Mouse (Mus musculus) liver, adult 2 months (tissue): ENCODE measurements at regions not wholly inside any gene's neighbourhood (a gene's known extent, or its start where the extent isn't known, plus 50 kb on each side); places are given as distances from the start of the nearest gene placed in this dataset.
A peak's percentile ranks its signal among the peaks of the same experiment; 100 is the strongest.

Experiments used
- DNase-seq: peaks from one replicate; pipeline ENCODE4 v3.0.0-alpha.2; 2011; ENCODE audit warnings: low read depth, low spot score; ENCODE audit errors: extremely low read depth
- H3K27ac ChIP-seq: fragments of 200-500 bp; replicated peaks from 2 replicates; pipeline ENCODE4 v1.5.1; 2012; ENCODE audit warnings: low read depth, mild to moderate bottlenecking, control low read depth, inconsistent platforms, low read length; ENCODE audit not compliant: insufficient read depth
- H3K27me3 ChIP-seq: fragments of 200-500 bp; 2 replicates; pipeline ENCODE4 v1.6.1; 2012; ENCODE audit warnings: mild to moderate bottlenecking, moderate library complexity, low read length, inconsistent platforms; ENCODE audit not compliant: control insufficient read depth, insufficient read depth
- H3K36me3 ChIP-seq: fragments of 200-500 bp; 2 replicates; pipeline ENCODE4 v1.6.1; 2012; ENCODE audit warnings: low read length, inconsistent platforms; ENCODE audit not compliant: control insufficient read depth, insufficient read depth
- H3K4me1 ChIP-seq: fragments of 200-500 bp; 2 replicates; pipeline ENCODE4 v1.6.1; 2011; ENCODE audit warnings: low read length; ENCODE audit not compliant: control insufficient read depth, insufficient read depth
- H3K4me3 ChIP-seq: fragments of 200-500 bp; 2 replicates; pipeline ENCODE4 v1.5.1; 2011; ENCODE audit warnings: low read depth, mild to moderate bottlenecking, control low read depth, low read length, moderate library complexity; ENCODE audit not compliant: insufficient read depth
- H3K79me2 ChIP-seq: fragments of 200-500 bp; 2 replicates; pipeline ENCODE4 v1.6.1; 2012; ENCODE audit warnings: inconsistent platforms, mild to moderate bottlenecking, low read length, moderate library complexity; ENCODE audit not compliant: control insufficient read depth, insufficient read depth
- H3K9ac ChIP-seq: fragments of 200-500 bp; 2 replicates; pipeline ENCODE4 v1.6.1; 2012; ENCODE audit warnings: low read depth, mild to moderate bottlenecking, control low read depth, inconsistent platforms, low read length
- CTCF ChIP-seq: fragments of 200-500 bp; IDR thresholded peaks from 2 replicates; pipeline ENCODE4 v1.5.1; 2011; ENCODE audit warnings: low read depth, low read length, control low read depth
- POLR2A ChIP-seq: fragments of 200-500 bp; IDR thresholded peaks from 2 replicates; pipeline ENCODE4 v1.6.1; 2011; ENCODE audit warnings: low read length, control low read depth; ENCODE audit not compliant: insufficient read depth; ENCODE audit errors: extremely low read depth
- WGBS: fragments of 180-500 bp; shearing (Covaris S2); methylation state at CpG from one replicate; pipeline ENCODE4 v1.1.7; 2018; 5-methylcytosine and 5-hydroxymethylcytosine counted together

GRCm38 (mm10) chr5:134013206-134013605 lies 86.3 kb upstream of the Castor2 start:
- no peak for DNase-seq
- TF ChIP-seq POLR2A (no peak), CTCF (no peak)
- Histone ChIP-seq H3K9ac (no peak overlapping the region), H3K4me3 (no peak overlapping the region), H3K27me3 (no peaks in the 10 kb centered on the region), H3K4me1 (no peaks in the 10 kb centered on the region; the same call in 1 of the 2 replicates), H3K36me3 (no peaks in the 10 kb centered on the region), H3K27ac (no peak overlapping the region), H3K79me2 (no peaks in the 10 kb centered on the region)
- WGBS, result 76% methylated on average over 8 of the region's 8 CpGs

GRCm38 (mm10) chr5:134009843-134010242 lies 89.7 kb upstream of the Castor2 start:
- Histone ChIP-seq H3K4me3 (no peak overlapping the region), H3K27ac (no peak overlapping the region), H3K4me1 (peaks cover 2% of the 10 kb centered on the region; the same call in 1 of the 2 replicates), H3K36me3 (no peaks in the 10 kb centered on the region), H3K79me2 (no peaks in the 10 kb centered on the region), H3K27me3 (no peaks in the 10 kb centered on the region; the same call in 1 of the 2 replicates), H3K9ac (no peak overlapping the region)
- WGBS, result 86% methylated on average over 14 of the region's 14 CpGs
- no peak for DNase-seq
- no peak for TF ChIP-seq CTCF
- TF ChIP-seq POLR2A, result no peak

DNA sequence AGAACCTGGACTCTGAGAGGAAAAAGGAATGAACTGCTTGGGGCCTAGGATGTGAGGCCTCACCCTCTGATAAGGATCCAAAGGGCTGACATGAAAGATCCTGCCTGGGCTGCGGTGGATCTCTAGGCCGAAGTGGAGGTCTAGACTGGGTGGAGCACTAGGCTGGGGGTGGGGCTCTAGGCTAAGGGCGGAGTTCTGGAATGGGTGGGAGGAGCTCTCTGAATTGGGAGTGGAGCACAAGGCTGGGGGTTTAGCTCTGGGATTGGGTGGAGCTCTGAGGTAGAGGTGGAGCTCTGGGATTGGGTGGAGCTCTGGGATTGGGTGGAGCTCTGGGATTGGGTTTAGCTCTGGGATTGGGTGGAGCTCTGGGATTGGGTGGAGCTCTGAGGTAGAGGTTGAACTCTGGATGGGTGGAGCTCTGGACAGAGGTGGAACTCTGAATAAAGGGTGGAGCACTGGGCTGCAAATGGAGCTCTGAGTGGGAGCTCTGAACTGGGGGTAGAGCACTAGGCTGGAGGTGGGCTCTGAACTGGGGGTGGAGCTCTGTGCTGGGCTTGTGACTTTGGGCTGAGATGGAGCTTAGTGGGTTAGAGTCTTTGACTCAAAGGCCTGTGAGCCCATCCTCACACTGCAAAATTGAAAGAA lies 92.3 kb upstream of the Castor2 start:
- WGBS, result 16% methylated on average over 3 of the region's 3 CpGs
- Histone ChIP-seq H3K27me3 (no peaks in the 10 kb centered on the region; the same call in 1 of the 2 replicates), H3K36me3 (no peaks in the 10 kb centered on the region), H3K4me3 (no peak overlapping the region), H3K79me2 (no peaks in the 10 kb centered on the region), H3K4me1 (peaks cover 2% of the 10 kb centered on the region; the same call in 1 of the 2 replicates), H3K9ac (no peak overlapping the region), H3K27ac (no peak overlapping the region)
- peak; percentile 15 for DNase-seq
- TF ChIP-seq CTCF (no peak), POLR2A (no peak)

GRCm38 (mm10) chr5:134006470-134007126 lies 92.9 kb upstream of the Castor2 start:
- DNase-seq, result peak; percentile 69
- no peaks in the 10 kb centered on the region for H3K36me3 ChIP-seq
- no peak overlapping the region for H3K27ac ChIP-seq
- no peak overlapping the region for H3K4me3 ChIP-seq
- peaks cover 2% of the 10 kb centered on the region; the same call in 1 of the 2 replicates for H3K4me1 ChIP-seq
- TF ChIP-seq CTCF (peak; percentile 66), POLR2A (no peak)
- no peak overlapping the region for H3K9ac ChIP-seq
- WGBS, result 11% methylated on average over 14 of the region's 14 CpGs
- H3K27me3 ChIP-seq, result no peaks in the 10 kb centered on the region; the same call in 1 of the 2 replicates
- H3K79me2 ChIP-seq, result no peaks in the 10 kb centered on the region

- no peak for DNase-seq
- Histone ChIP-seq H3K27ac (no peak overlapping the region), H3K9ac (no peak overlapping the region), H3K4me1 (peaks cover 2% of the 10 kb centered on the region; the same call in 1 of the 2 replicates), H3K27me3 (no peaks in the 10 kb centered on the region; the same call in 1 of the 2 replicates), H3K36me3 (no peaks in the 10 kb centered on the region), H3K79me2 (no peaks in the 10 kb centered on the region), H3K4me3 (no peak overlapping the region)
- TF ChIP-seq POLR2A (no peak), CTCF (no peak)
- WGBS, result 60% methylated on average over 3 of the region's 3 CpGs
Observed at GRCm38 (mm10) chr5:134006001-134006400, 93.5 kb upstream of the Castor2 start.

GRCm38 (mm10) chr5:134000100-134000499 lies 99.4 kb upstream of the Castor2 start:
- Histone ChIP-seq H3K9ac (no peak overlapping the region), H3K79me2 (no peaks in the 10 kb centered on the region), H3K27me3 (no peaks in the 10 kb centered on the region), H3K4me3 (no peak overlapping the region), H3K4me1 (no peaks in the 10 kb centered on the region), H3K27ac (no peak overlapping the region), H3K36me3 (no peaks in the 10 kb centered on the region)
- WGBS, result 38% methylated on average over 3 of the region's 3 CpGs
- no peak for TF ChIP-seq CTCF
- TF ChIP-seq POLR2A, result no peak
- no peak for DNase-seq
